Mouse (Mus musculus): ENCODE data around the gene Tbc1d1.
"Not testable (repeated sequence)": the region's sequence is repeated elsewhere in the genome, so short reads cannot be mapped to it uniquely, and the experiment has no call there.

The Tbc1d1 gene

DNA sequence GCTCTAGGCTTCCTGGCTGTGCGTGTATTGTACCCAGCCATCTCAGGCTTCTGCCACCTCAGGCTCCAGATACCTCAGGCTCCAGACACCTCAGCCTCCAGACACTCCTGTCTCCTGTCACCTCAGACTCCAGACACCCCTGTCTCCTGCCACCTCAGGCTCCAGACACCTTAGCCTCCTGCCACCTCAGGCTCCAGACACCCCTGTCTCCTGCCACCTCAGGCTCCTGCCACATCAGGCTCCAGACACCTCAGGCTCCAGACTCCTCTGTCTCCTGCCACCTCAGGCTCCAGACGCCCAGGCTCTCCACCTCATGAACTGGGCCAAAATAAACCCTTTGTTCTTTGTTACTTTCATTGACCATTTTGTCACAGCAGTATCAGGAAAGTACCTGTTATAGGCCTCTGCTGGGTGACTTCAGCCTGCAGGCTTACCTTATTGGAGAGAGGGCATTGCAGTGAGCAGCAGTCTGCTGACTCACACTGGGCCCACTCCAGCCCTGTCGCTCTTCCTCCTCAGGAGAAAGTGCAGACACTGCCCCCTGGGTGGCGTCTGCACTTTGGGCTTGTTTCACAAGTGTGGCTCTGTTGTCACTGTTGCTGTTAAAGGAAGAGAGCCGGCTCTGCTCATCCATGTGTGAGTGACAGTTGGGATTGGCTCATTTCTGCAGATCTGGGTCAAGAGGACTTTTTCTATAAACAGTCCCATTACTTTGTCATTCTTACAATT lies 188.0 kb downstream of the Tbc1d1 start:
- no peak for ATAC-seq (ENCODE audit: insufficient number of reproducible peaks, low FRiP score, low TSS enrichment)

DNA sequence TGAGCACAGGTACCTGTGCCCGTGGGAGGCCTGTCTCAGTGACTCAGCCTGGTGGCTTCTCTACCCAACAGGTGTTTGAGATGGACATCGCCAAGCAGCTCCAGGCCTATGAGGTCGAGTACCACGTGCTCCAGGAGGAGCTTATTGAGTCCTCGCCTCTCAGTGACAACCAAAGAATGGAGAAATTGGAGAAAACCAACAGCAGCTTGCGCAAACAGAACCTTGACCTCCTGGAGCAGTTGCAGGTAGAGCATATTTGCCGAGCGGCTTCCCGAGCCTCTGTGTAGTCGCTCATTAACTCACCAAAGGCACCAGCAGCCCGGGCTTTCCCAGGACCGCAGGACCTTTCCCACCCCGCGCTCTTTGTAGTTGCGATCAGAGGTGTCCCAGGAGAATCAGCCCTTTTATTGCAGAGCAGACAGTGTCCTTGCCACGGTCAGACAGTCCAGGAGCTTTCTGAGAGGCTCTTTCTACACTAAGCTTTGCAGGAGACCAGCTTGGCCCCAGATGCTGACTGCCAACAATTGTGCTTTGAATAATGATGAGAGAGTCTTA lies 189.2 kb downstream of the Tbc1d1 start:
- no peak for ATAC-seq (ENCODE audit: insufficient number of reproducible peaks, low FRiP score, low TSS enrichment)

DNA sequence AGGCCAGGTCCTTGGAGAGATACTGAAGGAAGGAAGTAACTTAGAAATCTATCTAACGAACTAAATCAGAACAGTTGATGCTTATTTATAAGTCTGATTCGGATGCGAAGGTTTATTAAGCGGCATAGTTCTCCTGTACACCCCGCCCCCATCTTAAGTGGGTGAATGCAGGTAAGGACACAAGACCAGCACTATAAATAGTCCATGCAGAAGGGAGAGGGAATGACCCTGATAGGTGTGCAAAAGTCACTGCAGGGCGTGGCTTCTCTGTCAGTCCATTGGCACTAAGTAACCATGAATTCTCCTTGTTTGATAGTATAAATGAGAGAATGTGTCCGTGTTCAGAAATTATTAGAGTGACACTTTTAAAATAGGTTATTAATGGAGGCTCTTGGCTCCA lies 189.7 kb downstream of the Tbc1d1 start:
- no peak for ATAC-seq (ENCODE audit: insufficient number of reproducible peaks, low FRiP score, low TSS enrichment)

DNA sequence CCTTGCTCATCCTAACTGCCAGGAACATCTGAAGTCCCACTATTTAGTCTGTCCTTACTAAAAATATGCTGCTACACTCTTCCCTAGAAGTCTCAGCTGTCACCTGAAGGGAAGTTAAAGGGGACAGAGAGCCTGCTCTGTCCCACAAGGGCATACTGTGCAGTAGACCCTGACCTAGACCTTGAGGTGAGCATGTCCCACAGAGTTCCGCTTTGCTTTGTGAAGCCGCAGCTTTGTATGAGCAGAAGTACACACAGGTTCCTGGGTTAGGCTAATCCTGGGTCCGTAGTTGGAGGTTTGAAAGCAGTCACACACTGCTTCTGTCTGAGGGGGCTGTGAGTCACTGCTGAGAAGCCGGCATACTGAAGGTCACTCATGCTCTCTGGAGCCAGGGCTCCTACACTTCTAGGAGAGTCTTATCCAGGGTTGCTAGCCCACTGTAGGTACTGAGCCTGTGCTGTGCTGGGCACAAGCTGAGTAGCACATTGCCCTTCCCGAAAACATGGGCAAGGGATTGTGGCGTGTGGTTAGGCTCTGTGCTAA lies 190.3 kb downstream of the Tbc1d1 start:
- no peak for ATAC-seq (ENCODE audit: insufficient number of reproducible peaks, low FRiP score, low TSS enrichment)

DNA sequence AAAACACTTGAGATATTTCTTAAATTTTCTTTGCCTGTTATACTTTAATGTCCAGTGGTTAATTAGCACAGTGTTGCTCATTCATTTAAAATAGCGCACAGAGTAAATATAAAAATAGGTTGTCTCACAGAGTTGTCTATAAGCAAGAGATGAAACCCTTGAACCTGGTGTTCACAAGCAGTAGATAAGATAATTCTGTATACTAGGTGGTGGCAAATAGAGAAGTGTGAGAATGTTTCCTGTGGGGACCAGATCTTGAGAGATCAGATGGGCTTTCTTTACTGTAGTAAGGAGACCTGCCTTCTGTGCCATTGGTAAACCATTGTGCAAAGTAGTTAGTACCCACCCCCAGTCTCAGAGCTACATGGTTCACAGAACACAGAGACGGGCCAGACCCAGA lies 192.1 kb downstream of the Tbc1d1 start:
- ATAC-seq (ENCODE audit: insufficient number of reproducible peaks, low FRiP score, low TSS enrichment), result no peak

DNA sequence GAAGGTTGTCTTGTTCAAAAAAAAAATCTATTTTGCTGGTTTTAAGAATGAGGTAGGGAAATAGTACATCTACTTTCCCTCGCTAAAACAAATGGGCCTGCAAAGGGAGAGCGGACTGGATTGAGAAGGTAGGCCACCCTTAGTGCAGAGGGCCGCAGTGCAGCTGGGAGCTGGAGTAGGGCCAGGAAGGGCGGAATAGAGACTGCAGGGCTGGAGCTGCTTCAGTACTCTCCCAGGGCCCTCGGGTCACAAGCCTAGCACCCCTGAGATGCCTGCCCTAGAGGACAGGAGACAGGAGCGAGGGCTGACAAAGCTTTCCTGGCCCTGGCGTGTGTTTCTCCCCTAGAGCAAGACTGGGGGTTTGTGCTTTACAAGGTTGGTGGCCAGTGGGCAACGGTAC lies 192.7 kb downstream of the Tbc1d1 start:
- no peak for ATAC-seq (ENCODE audit: insufficient number of reproducible peaks, low FRiP score, low TSS enrichment)

DNA sequence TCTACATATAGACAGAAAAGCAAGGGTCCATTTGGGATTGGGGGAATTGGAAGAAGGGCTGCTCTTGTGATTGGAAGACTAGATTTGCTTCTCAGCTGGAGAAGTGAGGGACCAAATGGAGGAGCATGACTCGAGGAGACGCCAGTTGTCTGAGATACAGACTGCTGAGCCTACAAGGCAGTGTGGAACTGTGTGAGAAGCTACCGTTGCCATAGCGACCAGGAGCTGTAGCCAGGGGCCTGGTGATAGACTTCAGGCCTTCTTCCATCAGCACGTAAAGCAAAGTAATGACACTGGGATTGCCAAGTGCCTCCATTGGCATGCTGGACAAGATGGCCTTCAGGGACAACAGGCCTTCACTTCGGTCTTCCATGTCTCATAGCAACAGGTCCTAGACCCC lies 195.9 kb downstream of the Tbc1d1 start:
- ATAC-seq (ENCODE audit: insufficient number of reproducible peaks, low FRiP score, low TSS enrichment), result no peak

DNA sequence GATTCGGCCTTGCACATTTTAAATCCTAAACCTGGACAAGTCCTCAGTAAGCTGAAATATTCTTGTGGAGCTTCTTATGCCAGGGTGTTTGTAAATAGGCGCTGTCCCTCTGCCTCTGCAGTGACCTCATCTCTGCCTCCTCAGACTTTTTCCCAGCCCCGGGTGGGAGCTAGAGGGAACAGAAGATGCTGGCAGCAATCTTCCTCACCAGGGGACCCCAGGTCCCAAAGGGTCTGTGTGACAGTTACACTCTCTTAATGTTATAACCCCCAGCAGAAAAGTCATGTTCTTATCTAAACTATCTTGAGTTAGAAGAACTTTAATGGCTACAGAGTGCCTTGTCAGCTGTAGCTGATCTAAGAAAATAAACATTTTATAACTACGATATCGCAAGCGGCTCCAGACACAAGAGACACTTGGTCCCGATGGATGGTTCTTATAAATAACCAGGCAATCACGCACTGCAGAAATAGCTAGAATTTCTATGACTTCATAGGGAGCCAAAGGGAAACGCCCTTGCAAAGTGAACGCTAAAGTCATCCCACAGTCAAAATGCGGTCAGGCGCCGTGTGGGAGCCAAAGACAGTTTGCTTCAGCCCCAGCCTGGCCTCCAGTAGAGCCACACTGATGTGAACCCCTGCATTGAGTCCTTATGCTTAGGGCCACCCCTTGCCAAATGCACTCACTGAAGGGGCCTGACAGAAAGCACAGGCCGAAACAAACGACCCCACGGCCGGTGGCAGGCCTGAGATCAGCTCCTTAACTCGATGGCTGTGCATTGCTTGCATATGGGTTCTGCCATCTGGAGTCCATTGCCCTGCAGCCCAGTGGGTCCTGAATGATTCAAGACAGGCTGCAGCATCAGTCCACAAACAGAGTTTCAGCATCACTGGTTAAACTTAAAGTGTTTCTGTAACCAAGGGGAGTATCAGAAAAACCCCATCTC lies 202.8 kb downstream of the Tbc1d1 start:
- no peak for ATAC-seq (ENCODE audit: insufficient number of reproducible peaks, low FRiP score, low TSS enrichment)

DNA sequence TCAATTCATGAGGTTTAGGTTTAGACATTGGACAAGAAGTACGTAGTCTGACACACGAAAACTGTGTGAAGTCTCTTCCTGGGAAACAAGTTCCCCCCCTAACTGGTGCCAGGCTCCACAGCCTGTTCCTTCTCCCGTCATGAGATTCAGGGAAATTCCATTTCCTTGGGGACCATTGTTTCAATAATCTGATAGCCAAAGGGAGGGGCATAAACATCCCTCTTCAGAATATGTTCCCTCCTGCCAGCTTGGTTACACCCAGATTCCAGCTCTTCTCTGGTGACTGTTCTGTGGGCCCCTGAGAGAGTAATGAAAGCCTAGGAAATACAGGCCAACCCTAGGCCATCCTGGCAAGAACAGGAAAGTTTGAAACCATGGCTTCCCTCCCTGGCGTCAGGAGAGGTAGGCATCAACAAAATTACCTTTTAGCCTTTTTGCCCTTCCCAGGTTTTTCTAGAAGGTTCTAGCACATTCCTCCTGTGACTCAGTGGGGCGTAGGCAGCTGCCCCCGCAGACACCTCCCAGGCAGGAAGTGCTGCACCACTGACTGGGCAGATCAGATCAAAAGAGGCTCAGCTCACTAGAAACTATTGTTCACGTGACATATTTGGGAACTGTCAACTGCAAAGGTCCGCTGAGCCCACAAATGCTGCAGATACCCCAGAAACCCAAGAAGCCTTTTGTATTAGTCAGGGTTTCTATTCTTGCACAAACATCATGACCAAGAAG lies 204.2 kb downstream of the Tbc1d1 start:
- no peak for ATAC-seq (ENCODE audit: insufficient number of reproducible peaks, low FRiP score, low TSS enrichment)

DNA sequence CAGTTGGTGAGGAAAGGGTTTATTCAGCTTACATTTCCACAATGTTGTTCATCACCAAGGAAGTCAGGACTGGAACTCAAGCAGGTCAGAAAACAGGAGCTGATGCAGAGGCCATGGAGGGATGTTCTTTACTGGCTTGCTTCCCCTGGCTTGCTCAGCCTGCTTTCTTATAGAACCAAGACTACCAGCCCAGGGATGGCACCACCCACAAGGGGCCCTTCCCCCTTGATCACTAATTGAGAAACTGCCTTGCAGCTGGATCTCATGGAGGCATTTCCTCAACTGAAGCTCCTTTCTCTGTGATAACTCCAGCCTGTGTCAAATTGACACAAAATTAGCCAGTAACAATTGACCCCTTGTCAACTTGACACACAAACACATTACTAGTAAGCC lies 204.8 kb downstream of the Tbc1d1 start:
- ATAC-seq (ENCODE audit: insufficient number of reproducible peaks, low FRiP score, low TSS enrichment), result not testable (repeated sequence)

DNA sequence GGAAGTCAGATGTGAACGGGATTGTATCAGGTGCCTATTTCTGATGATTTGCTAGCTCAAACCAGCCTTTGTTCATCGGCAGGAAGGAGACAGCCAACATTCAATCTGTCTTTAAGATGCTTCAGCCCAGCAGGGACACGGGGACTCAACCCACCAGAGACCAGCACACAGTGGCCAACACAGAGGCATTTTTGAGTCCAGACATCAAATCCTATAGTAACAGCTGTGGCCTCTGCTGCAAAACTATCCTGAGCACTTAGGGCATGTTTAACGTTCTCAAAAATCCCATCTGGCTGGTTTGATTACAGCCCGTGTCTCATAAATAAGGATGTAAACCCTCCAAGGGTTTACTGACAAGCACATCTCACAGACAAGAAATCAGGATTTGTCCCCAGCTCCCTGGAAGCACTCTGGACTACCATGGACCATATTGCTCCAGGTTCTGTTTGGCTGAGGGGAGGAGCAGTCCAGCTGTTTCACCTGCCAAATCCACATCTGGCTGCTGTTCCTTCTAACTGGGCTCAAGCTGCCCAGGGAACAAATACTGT lies 207.8 kb downstream of the Tbc1d1 start:
- ATAC-seq (ENCODE audit: insufficient number of reproducible peaks, low FRiP score, low TSS enrichment), result no peak

DNA sequence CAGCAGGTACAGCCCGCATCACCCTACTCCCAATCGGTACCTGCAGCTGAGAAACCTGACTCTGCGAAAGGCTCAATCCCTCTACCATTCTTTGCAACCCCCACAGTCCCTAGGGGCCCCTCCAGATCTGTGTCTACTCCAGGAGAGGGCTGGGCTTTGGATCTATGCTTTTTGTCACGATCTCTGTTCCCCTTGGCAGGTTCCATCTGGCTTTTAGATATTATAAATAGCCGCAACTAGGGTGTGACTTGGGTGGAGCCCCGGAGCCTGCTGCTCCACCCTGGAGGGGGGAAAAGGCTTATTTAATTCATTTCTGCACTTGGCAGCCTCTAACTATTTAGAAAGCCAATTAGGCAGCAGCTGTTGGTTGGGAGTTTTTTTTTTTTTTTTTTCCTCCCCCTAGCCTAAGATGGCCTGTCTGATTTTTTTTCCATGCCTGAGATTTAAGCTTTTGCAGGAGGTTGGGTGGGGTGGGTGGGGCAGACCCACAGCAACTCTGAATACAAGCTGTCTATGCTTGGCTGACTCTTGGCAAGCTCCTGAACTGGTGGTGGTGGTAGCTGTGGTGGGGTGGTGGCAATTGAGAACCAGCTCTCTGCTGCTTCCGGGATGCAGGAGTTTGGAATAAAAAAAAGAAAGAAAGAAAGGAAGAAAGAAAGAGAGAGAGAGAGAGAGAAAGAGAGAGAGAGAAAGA lies 208.5 kb downstream of the Tbc1d1 start:
- no peak; the same call in 1 of the 2 replicates for ATAC-seq (ENCODE audit: insufficient number of reproducible peaks, low FRiP score, low TSS enrichment)

DNA sequence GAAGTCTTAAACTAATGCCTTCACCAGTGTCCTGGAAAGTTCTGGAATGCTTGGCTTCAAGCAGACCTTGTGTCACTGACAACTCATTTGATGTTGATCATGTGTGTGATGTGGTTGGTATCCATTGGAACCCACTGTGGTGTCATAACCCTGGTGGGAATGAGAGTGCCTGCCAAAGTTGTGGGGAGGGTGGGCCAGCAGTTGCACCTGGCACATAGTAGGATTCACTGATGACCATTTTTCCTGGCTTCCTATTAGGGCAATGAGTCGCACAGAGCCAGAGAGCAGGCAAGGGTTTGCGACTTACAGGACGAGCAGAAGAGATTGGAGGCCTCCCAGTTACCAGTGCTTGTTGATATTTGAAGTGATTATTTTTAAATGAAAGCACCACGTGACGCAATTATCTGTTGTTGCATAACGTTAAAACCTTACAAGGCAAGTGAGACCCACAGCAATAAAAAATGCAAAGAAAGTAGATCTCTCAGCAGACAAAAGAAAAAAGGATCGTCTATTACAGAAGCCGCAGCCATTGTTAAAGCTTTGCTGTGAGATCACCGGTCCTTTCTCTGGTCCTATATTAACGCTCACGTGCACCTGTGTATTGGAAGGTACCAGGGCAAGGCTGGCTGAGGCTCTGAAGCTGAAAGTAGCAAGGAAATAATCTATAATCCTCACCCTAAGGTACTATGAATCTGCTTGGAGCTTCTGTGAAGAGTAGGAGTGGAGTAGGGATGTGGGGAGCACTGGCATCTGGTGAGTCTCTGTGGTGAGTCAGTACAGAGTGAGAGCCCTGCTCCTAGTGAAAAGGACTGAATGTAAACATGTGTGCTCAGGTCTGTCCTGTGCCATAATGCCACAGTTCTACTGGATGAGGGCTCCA lies 209.3 kb downstream of the Tbc1d1 start:
- ATAC-seq (ENCODE audit: insufficient number of reproducible peaks, low FRiP score, low TSS enrichment), result no peak

DNA sequence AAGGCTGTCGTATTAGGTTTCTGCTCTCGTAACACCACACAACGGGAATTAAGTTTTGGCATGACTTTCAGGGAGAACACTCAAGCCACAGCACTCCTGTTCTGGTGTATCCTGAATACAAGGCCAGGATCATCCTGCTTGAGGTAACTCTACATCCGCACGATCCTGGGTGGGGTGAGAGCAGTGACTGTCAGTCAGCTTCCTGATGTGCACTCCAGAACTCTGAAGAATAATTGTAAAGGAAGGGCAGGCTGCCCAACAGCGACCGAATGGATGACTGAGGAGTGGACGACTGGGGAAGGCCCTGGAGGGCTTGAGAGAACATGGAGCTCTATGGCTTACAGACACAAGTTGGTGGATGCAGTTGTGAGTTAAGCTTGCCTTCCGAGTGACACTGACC lies 210.0 kb downstream of the Tbc1d1 start:
- no peak for ATAC-seq (ENCODE audit: insufficient number of reproducible peaks, low FRiP score, low TSS enrichment)

DNA sequence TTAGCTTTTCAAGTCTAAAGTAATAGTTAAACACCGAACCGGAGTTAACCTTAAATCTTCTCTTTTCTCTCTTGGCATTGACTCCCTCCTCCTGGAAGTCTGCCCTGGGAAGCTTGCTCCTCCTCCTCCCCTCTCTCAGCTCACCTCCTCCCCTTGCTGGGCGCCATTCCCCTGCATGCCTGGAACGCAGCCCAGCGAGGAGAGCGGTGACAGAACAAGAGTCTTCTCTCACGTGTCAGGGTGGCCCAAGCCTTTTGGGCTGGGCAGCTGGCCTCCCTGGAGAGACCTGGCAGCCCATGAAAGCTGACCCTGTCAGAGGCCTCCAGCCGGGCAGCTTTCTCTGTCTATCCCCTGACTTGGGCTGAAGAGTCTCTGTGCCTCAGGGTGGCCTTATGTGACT lies 211.3 kb downstream of the Tbc1d1 start:
- ATAC-seq (ENCODE audit: insufficient number of reproducible peaks, low FRiP score, low TSS enrichment), result no peak

DNA sequence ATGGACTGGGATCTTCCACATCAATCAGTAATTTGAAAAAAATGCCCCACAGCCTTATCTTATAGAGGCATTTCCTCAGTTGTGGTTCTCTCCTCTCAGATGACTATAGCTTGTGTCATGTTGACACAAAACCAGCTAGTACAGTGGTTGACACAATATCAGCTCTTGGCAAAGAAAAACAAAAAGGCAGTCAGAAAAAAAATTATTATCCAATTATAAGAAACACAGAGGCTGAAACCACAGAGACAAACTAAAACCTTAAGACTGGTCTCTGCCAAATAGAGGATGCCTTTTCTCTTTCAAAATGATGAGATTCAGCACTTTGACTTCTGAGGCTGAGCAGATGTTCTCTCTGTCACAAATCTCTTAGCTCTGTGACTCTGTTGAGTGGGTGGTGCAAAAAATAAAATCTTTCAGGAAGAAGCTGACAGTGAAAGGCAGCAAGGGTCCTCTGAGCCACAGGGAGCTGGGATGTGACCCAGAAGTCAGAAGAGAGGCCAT lies 215.3 kb downstream of the Tbc1d1 start:
- no peak for ATAC-seq (ENCODE audit: insufficient number of reproducible peaks, low FRiP score, low TSS enrichment)

DNA sequence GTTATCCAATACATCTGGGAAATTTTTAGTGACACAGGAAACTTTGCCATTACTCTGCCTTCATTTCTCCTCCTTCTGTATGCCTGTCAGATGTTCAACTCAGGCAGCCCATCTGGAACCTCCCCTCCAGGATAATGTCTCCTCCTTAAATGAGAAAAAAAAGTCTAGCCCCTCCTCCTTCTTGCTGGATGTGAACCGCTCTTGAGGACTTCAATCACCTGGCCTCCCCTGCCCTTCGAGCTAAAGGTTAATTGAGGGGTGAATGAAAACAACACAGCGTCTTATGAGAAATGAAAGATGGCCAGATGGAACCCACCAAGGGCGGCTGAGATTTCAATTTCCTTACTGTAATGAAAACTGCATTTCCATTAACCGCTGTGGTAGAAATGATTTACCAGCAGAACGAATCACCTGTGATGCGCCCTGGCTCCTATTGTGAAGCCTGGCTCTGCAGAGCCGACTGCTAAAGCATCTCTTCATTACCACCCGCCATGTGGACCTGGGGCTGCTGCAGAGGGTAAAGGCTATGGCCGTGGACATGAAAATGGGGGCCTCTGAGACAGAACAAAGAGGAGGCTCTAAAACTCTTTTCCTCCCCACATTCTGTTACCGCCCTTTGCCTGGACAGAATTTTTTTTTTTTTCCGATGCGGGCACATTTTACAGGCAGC lies 216.3 kb downstream of the Tbc1d1 start:
- ATAC-seq (ENCODE audit: insufficient number of reproducible peaks, low FRiP score, low TSS enrichment), result no peak

DNA sequence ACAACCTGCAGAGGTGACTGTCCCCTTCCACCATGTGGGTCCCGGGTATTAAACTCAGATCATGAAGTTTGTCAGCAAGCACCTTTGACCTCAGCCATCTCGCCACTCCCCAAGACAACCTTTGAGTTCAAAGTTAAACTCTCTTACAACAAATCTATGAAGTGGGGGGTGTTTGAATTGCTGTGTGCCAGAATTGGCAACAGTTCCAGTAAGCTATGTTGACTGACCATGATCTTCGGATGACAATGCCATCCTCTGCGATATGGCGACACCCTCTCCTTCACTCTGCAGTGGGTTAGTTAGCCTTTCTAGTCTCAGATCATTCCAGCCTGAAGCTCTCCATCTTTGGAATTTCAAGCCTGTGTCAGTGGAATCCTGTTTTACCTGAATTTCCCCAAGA lies 217.6 kb downstream of the Tbc1d1 start:
- no peak for ATAC-seq (ENCODE audit: insufficient number of reproducible peaks, low FRiP score, low TSS enrichment)

Data from cerebellum, adult (tissue).